Mouse (Mus musculus) cerebellum, postnatal 4 days (tissue): ENCODE data around the gene Pcnx.

Source experiments
- DNase-seq, 2 experiments: peaks; one replicate each; pipeline ENCODE4 v3.0.0; 2022; ENCODE audit warnings: low spot score in 2 of 2, mixed read lengths in 1 of 2

Gene Pcnx

GRCm38 (mm10) chr12:81859351-81860307, at the start of gene Pcnx:
TSS of gene Pcnx (plus strand) at chr12:81860023.
- peak; percentile 74 to 86 for DNase-seq

- DNase-seq, result no peak
These were observed 49.4 kb upstream of the Pcnx start for GRCm38 (mm10) chr12:81810417-81810816.

- no peak for DNase-seq
These were observed 45.1 kb upstream of the Pcnx start for GRCm38 (mm10) chr12:81814742-81815141.

GRCm38 (mm10) chr12:81816330-81817125, 43.3 kb upstream of the Pcnx start:
- DNase-seq, result no peak

GRCm38 (mm10) chr12:81817126-81817505, 42.7 kb upstream of the Pcnx start:
- no peak for DNase-seq

GRCm38 (mm10) chr12:81820700-81821099, 39.1 kb upstream of the Pcnx start:
- DNase-seq, result no peak

GRCm38 (mm10) chr12:81822176-81822575, 37.6 kb upstream of the Pcnx start:
- no peak for DNase-seq

GRCm38 (mm10) chr12:81822778-81823480, 36.9 kb upstream of the Pcnx start:
- no peak for DNase-seq

- no peak for DNase-seq
These were observed 31.5 kb upstream of the Pcnx start for GRCm38 (mm10) chr12:81828355-81828754.

- DNase-seq, result no peak
These were observed 27.6 kb upstream of the Pcnx start for GRCm38 (mm10) chr12:81832039-81832738.

GRCm38 (mm10) chr12:81833094-81833493, 26.7 kb upstream of the Pcnx start:
- no peak for DNase-seq

- DNase-seq, result no peak
These were observed 23.7 kb upstream of the Pcnx start for GRCm38 (mm10) chr12:81836162-81836561.

GRCm38 (mm10) chr12:81837463-81837862, 22.4 kb upstream of the Pcnx start:
- DNase-seq, result no peak

- DNase-seq, result no peak
These were observed 20.2 kb upstream of the Pcnx start for GRCm38 (mm10) chr12:81839663-81840062.

GRCm38 (mm10) chr12:81841046-81841445, 18.8 kb upstream of the Pcnx start:
- DNase-seq, result no peak

GRCm38 (mm10) chr12:81843501-81843900, 16.3 kb upstream of the Pcnx start:
- no peak for DNase-seq

GRCm38 (mm10) chr12:81844572-81844971, 15.3 kb upstream of the Pcnx start:
- DNase-seq, result no peak

GRCm38 (mm10) chr12:81844981-81845380, 14.8 kb upstream of the Pcnx start:
- no peak for DNase-seq

- DNase-seq, result no peak
These were observed 10.2 kb upstream of the Pcnx start for GRCm38 (mm10) chr12:81849629-81850028.

- DNase-seq, result no peak
These were observed 7.3 kb upstream of the Pcnx start for GRCm38 (mm10) chr12:81852551-81852950.

- DNase-seq, result no peak
These were observed 6.8 kb upstream of the Pcnx start for GRCm38 (mm10) chr12:81852977-81853376.
